Mouse (Mus musculus): ENCODE results near the gene Rasgef1b.

DNA sequence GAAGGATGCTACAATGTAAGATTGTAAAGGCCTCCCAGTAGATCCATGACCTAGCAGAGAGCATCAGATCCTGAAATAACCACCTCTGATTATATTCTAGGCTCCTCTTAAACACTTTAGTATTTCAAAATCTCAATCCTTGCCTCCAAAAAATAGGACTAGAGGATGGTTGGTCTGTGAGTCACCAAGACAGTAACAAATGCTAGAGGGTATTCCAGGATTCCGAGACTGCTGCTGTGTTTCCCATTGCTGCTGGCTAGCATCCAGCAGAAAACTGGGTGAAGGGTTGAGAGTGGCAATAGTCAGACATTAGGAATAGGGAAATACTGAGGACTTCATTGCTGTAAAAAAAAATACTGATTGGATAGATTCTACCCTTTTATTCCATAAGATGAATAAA, 457.3 kb downstream of the Rasgef1b start:
- TF ChIP-seq CTCF (IDR thresholded peaks at IDR 0.05; ENCODE audit: low read depth, low read length) (no peak), POLR2A (IDR thresholded peaks at IDR 0.05; ENCODE audit: extremely low read depth, insufficient read depth, low read length) (no peak)

Data from liver, adult 2 months (tissue).